Mouse (Mus musculus) left cerebral cortex, adult 2 months (tissue): ENCODE measurements around the gene Zfp92. TPM values are rescaled to one million over a fixed set of nuclear protein-coding genes. Genes with fewer than 3 reads are reported as not detected.

Experiments
- DNase-seq, 2 experiments: peaks; one replicate each; pipeline ENCODE4 v3.0.0; 2021 to 2022; ENCODE audit warnings: low spot score in 2 of 2, mixed read lengths in 1 of 2; ENCODE audit errors: extremely low spot score in 1 of 2
- H3K27ac ChIP-seq: fragments of 200-600 bp; 2 replicates; pipeline ENCODE4 v1.8.1; 2022
- H3K4me3 ChIP-seq: fragments of 200-600 bp; 2 replicates; pipeline ENCODE4 v1.8.1; 2022
- CTCF ChIP-seq: fragments of 200-600 bp; IDR thresholded peaks from 2 replicates; pipeline ENCODE4 v1.8.1; 2022; ENCODE audit warnings: antibody characterized with exemption, mild to moderate bottlenecking, moderate library complexity
- intact Hi-C: fragments of 180-260 bp; cut with DNase I; formaldehyde crosslinking; loops from one replicate; pipeline ENCODE4 v1.15.1; 2025
- total RNA-seq, 2 experiments: library from RNA; stranded (reverse); gene quantifications; 2 replicates each; pipeline ENCODE4 v1.2.3; 2021

Zfp92 gene
- total RNA-seq, 2 experiments from 2014 or later, result 1.9 to 2.1 TPM

DNA sequence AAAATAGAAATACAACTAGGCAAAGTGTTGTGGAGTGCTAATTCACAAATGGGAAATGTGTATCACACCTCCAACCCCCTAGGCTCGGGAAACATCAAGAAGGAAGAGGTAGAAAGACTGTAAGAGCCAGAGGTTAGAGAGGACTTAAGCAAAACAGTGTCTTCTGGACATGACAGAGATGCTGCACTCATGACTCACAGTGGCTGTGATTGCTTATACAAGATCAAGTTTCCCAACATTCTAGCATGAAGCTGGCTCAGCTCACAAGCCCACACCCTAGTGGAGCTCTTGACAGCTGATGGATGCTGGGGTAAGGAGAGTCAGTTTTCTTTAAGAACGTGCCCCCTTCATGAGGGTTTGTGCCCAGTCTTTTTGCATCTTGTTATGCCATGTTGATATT is 30.5 kb downstream of the Zfp92 start:
- Histone ChIP-seq H3K27ac (no peak overlapping the region), H3K4me3 (no peak overlapping the region)
- TF ChIP-seq CTCF, result no peak
- no peak for DNase-seq
- intact Hi-C loops, result no loop called here

DNA sequence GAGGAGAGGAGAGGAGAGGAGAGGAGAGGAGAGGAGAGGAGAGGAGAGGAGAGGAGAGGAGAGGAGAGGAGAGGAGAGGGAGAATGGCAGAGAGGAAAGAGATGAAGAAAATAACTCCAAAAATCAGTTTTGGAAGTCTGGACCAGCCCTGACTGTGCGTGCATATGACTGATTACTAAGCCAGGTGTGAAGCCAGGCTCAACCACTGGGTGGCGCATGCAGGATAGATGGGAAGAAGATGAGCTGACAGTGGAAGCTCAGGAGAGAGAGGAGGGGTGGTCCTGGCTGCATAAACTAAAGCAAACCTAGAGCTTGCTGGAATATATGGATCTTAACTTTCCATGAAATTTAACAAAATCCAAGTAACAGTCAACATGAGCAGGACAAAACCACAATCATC is 41.1 kb downstream of the Zfp92 start:
- H3K4me3 ChIP-seq, result no peak overlapping the region
- DNase-seq, result peak; percentile 45 to 68
- no peak overlapping the region for H3K27ac ChIP-seq
- peak; percentile 68 for TF ChIP-seq CTCF
- intact Hi-C loops, result loop anchor here (2.0 kb wide), 1 partner anchor 41 kb away; no protein-coding TSS in a partner anchor

DNA sequence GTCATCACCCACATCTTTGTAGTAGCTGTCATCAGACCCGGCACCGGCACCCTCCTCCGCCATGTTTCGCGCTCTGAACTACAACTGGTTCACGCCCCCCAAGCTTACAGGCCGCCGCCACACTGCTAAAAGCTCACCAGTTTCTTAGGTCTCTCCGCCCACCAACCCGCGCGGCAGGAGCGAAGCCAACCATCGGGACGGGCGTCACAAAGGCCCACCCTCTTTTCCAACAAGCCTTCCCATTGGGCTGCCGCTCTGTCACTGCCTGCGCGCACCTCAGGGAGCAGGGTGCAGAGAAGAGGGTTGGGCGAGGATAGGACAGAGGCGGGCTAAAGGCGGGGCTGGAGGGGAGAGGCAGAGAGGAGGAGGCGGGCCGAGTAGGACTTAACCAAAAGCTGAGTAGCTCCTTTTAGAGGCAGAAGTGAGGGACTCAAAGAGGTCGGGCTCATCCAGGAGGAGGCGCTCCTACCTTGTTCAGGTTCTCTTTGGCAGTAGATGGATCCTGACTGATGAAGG is 48.0 kb downstream of the Zfp92 start, which contains the start of gene Haus7:
Haus7 (minus strand) TSS at position 168 of the 516 bp plus-strand sequence.
- peak; percentile 85 to 88 for DNase-seq
- no peak within 1 kb of the TSS for H3K27ac ChIP-seq
- intact Hi-C loops, result no loop called here
- TF ChIP-seq CTCF, result peak; percentile 39
- H3K4me3 ChIP-seq, result peak within 1 kb of the TSS; percentile 47

DNA sequence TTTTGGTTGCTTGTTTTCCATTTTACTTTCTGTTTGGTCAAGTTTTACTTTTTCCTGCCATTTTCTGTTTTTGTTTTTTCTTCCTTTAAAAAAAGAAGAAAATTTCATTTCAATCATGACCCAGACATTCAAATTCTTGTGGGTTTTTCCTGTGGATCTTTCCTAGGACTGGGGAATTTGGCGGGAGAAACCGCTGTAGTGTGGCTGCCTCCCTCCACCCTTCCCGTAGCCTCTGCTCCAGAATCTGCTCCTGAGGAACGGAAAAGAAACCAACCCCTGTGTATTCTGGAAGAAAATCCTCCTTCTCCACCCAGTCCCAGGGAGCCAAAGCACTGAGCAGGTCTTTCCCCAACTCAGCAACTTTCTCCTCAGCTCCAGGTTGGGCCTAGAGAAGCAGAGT is 49.9 kb downstream of the Zfp92 start:
- intact Hi-C loops, result no loop called here
- TF ChIP-seq CTCF, result no peak
- Histone ChIP-seq H3K27ac (no peak overlapping the region), H3K4me3 (no peak overlapping the region)
- no peak for DNase-seq

DNA sequence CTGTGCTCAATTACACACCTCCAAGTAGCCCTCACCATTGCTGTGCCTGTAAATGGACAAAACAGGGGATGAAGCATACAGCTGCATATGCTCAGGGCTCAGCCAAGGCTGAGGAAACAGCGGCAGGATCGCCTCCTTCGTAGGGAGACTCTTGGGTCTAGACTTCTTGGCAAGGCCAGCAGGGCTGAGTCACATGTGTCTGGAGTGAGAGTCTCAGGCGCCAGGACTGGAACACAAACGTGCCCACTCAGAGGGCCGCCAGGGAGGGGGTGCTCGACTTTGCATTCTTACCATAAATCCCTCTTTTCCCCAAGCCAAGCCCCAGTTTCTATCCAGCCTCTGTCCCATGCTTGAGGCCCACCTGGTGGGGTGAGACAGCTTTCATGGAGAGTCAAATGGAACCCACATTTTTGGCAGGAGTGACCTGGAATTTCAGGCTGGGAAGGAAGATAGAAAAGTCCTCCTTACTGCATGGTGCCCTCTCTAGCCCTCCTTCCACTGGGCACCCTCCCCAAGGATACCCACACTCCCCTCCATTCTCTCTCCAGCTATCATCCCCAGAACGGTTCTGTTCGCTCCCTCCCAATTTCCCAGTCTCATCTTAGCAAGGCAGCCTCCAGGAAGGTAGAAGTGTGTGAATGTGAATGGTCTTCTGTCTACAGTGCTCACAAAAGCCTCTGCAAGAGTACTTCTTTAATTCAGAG is 54.7 kb downstream of the Zfp92 start:
- peak in 1 of 2 experiments; percentile 8 for DNase-seq
- TF ChIP-seq CTCF, result no peak
- H3K4me3 ChIP-seq, result no peak overlapping the region
- no peak overlapping the region for H3K27ac ChIP-seq
- intact Hi-C loops, result no loop called here

GRCm38 (mm10) chrX:73467446-73468241 is 56.7 kb downstream of the Zfp92 start:
- Histone ChIP-seq H3K4me3 (no peak overlapping the region), H3K27ac (no peak overlapping the region)
- no peak for TF ChIP-seq CTCF
- intact Hi-C loops, result no loop called here
- DNase-seq, result no peak

- intact Hi-C loops, result no loop called here
- Histone ChIP-seq H3K27ac (no peak overlapping the region), H3K4me3 (no peak overlapping the region)
- TF ChIP-seq CTCF, result no peak
- no peak for DNase-seq
Observed at GRCm38 (mm10) chrX:73468330-73468729, 57.4 kb downstream of the Zfp92 start.

- intact Hi-C loops, result no loop called here
- no peak for TF ChIP-seq CTCF
- no peak for DNase-seq
- no peak overlapping the region for H3K27ac ChIP-seq
- no peak overlapping the region for H3K4me3 ChIP-seq
Observed at GRCm38 (mm10) chrX:73468752-73469151, 57.9 kb downstream of the Zfp92 start.

DNA sequence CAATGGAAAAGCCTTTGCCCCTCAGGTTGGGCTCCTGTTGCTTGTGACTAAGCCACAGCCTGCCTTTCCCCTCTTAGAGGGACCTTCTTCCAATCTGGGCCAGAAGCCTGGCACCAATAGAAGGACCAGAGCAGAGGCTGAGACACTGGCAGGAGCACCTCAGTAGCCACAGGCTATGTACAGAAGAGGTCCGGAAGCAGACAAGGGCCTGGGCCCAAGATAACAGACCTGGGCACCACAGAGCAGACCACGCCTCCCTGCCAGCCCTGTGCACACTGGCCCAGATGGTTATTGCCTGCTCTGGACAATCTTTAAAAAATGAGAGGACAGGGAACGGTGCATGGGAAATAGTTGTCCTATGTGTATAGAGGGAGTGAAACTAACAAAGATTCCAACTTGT is 60.9 kb downstream of the Zfp92 start:
- Histone ChIP-seq H3K4me3 (no peak overlapping the region), H3K27ac (no peak overlapping the region)
- DNase-seq, result no peak
- intact Hi-C loops, result no loop called here
- TF ChIP-seq CTCF, result no peak

DNA sequence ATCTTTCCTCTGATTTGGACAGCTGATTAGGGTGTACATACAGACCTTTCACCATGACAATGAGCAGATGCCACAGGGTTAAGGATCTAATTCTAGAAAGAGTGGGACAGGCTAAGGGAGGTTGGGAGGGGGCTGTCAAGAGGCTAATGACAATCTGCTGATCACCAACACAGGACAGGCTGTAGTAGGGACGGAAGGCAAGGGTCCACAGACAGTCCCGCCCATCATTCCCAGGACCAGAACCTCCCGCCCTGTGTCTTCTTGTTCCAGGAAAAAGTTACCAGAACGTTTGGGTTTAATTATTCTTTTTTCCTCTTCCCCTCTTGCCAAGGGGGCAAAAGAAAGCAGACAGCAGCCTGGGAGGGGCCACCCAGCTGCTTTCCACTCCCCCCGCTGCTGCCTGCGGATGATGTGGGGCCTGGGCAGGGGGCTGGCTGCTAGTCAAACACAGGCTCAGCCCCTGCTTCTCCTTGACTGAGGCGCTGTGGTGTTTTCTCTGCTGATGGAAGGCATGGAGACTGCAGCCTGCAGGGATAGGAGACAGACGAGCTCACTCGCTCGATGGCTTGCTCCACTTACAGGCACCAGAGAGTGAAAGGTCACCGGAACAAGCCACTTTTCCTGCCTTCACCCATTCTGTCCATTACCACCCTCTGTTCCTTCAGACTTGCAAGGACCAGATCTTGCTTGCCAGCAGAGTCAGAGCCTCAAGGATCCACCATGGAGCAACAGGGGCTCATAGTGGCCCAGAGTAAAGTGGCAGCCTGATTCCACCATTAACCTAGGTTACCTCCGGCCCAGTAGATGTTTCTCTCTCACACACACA is 63.7 kb downstream of the Zfp92 start:
- no peak for TF ChIP-seq CTCF
- intact Hi-C loops, result no loop called here
- no peak overlapping the region for H3K4me3 ChIP-seq
- H3K27ac ChIP-seq, result no peak overlapping the region
- no peak for DNase-seq

GRCm38 (mm10) chrX:73475658-73476256 is 64.9 kb downstream of the Zfp92 start:
- Histone ChIP-seq H3K27ac (no peak overlapping the region), H3K4me3 (no peak overlapping the region)
- no peak for DNase-seq
- TF ChIP-seq CTCF, result no peak
- intact Hi-C loops, result no loop called here
